Mouse (Mus musculus): Measurements from ENCODE around the gene Disc1. TPM values are rescaled to one million over a fixed set of nuclear protein-coding genes. Genes with fewer than 3 reads are reported as not detected.

The Disc1 gene
- polyA plus RNA-seq, 1 experiment from 2014 or later = 0.82 TPM

DNA sequence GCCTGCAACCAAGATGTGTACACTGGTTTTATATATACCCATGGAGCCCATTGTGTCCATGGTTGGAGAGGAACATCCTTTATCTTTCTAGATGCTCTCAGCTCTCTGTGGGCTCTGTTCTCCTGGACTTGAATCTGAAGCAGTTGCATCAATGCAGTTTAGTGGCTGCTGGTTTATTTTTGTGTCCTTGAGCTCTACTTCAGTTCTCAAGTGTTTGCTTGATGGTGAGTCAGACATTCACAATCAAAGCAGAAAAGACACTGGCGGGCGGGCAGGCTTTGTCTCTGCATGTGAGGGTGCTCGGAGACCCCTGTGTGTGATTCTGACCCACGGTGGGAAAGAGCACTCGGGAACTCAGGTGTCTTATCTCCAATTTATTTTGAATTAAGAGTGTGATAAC is 166.6 kb downstream of the Disc1 start:
- no peaks in the 10 kb centered on the region for H3K9me3 ChIP-seq (ENCODE audit: control insufficient read depth, low read length)
- H3K27me3 ChIP-seq (replicated peaks; ENCODE audit: control insufficient read depth, insufficient read depth, low read length) = no peaks in the 10 kb centered on the region
- no peak for DNase-seq (ENCODE audit: low spot score)
- no peak overlapping the region for H3K9ac ChIP-seq (ENCODE audit: low read depth, low read length)
- H3K36me3 ChIP-seq (ENCODE audit: control insufficient read depth, insufficient read depth, low read length) = no peaks in the 10 kb centered on the region
- WGBS = 82% methylated on average over 5 of the region's 5 CpGs
- no peak for ATAC-seq (replicated peaks; ENCODE audit: low FRiP score)
- H3K27ac ChIP-seq (ENCODE audit: low read depth, low read length) = no peak overlapping the region
- no peak overlapping the region for H3K4me3 ChIP-seq (ENCODE audit: low read depth, low read length)
- H3K4me1 ChIP-seq (replicated peaks; ENCODE audit: control insufficient read depth, insufficient read depth, low read length) = no peaks in the 10 kb centered on the region; the same call in 1 of the 2 replicates
- no peak overlapping the region for H3K4me2 ChIP-seq

DNA sequence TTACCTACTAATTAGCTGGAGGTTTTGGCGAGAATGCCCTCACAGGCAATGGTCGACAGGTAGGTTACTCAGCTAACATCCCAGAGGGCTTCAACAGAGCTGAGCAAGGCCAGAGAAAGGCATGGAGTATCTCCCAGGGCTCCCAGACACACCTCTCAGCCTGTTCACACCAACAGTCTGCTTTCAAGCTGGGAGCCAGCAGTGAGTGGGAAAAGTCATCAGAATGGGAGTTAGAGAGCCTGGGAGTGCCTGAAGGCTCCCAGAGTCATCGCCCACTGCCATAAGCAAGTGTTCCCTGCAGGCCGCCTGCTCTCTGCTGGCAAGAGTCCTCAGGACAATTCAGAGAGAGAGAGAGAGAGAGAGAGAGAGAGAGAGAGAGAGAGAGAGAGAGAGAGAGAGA is 167.1 kb downstream of the Disc1 start:
- no peak overlapping the region for H3K9ac ChIP-seq (ENCODE audit: low read depth, low read length)
- 65% methylated on average over 4 of the region's 4 CpGs for WGBS
- no peak overlapping the region for H3K4me2 ChIP-seq
- DNase-seq (ENCODE audit: low spot score) = no peak
- no peaks in the 10 kb centered on the region; the same call in 1 of the 2 replicates for H3K4me1 ChIP-seq (replicated peaks; ENCODE audit: control insufficient read depth, insufficient read depth, low read length)
- no peak overlapping the region for H3K4me3 ChIP-seq (ENCODE audit: low read depth, low read length)
- H3K27me3 ChIP-seq (replicated peaks; ENCODE audit: control insufficient read depth, insufficient read depth, low read length) = no peaks in the 10 kb centered on the region
- no peak for ATAC-seq (replicated peaks; ENCODE audit: low FRiP score)
- no peak overlapping the region for H3K27ac ChIP-seq (ENCODE audit: low read depth, low read length)
- no peaks in the 10 kb centered on the region for H3K36me3 ChIP-seq (ENCODE audit: control insufficient read depth, insufficient read depth, low read length)
- H3K9me3 ChIP-seq (ENCODE audit: control insufficient read depth, low read length) = no peaks in the 10 kb centered on the region

DNA sequence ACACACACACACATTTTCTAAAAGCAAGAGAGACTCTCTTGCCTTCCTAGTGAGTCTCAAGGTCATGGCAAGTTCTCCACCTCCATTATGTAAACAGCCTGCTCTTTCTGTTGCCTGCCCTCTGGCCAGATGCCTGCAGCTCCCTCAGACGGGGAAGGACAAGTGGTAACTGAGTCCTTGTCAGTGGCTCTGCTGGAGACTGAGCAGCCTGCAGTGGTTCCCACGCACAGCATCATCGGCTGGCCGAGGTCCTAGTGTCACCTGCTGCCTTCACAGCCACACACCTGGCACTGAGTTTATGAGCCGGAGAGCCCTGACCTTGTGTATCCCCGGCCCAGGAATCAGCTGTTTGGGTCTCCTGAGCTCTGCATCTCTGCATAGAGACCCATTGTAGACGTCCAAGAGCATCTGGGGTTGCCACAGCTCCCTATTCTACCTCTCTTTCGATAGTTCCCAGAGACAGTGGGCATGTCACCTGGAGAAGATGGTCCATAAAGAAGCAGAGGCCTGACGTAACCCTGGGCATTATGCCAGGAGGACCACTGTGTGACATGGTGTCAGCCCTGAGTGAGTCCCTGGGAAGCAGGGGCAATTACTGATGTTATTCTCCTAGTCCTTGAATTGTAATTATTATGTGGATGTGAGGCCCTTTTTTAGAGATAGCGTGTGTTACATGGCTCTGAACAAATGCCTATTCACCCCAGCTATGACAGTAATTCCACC is 169.2 kb downstream of the Disc1 start:
- H3K4me1 ChIP-seq (replicated peaks; ENCODE audit: control insufficient read depth, insufficient read depth, low read length) = no peaks in the 10 kb centered on the region; the same call in 1 of the 2 replicates
- H3K4me3 ChIP-seq (ENCODE audit: low read depth, low read length) = no peak overlapping the region
- ATAC-seq (replicated peaks; ENCODE audit: low FRiP score) = no peak
- no peak overlapping the region for H3K9ac ChIP-seq (ENCODE audit: low read depth, low read length)
- H3K9me3 ChIP-seq (ENCODE audit: control insufficient read depth, low read length) = no peaks in the 10 kb centered on the region
- no peak overlapping the region for H3K4me2 ChIP-seq
- no peaks in the 10 kb centered on the region for H3K27me3 ChIP-seq (replicated peaks; ENCODE audit: control insufficient read depth, insufficient read depth, low read length)
- WGBS = 72% methylated on average over 10 of the region's 10 CpGs
- no peak overlapping the region for H3K27ac ChIP-seq (ENCODE audit: low read depth, low read length)
- H3K36me3 ChIP-seq (ENCODE audit: control insufficient read depth, insufficient read depth, low read length) = no peaks in the 10 kb centered on the region
- DNase-seq (ENCODE audit: low spot score) = no peak

DNA sequence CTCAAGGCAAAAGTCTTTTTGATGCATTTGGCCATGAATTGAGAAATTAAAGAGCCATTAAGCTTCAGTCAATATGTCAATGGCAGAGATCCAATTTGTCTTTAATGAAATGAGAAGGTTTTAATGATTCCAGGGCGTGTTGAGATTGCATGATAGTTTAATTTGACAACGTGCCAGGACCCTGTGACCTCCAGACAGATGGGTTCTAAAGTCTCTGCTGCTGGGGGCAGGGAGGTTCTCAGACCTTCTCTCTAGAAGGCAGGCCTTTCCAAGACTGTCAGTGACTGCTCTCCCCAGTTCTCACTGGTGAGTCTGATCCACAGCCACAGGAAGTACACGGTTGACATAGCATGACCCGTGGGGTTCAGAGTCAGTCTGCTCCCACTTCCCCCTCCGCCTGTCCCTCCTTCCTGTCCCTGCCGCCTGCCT is 170.3 kb downstream of the Disc1 start:
- WGBS = 55% methylated on average over 6 of the region's 6 CpGs

DNA sequence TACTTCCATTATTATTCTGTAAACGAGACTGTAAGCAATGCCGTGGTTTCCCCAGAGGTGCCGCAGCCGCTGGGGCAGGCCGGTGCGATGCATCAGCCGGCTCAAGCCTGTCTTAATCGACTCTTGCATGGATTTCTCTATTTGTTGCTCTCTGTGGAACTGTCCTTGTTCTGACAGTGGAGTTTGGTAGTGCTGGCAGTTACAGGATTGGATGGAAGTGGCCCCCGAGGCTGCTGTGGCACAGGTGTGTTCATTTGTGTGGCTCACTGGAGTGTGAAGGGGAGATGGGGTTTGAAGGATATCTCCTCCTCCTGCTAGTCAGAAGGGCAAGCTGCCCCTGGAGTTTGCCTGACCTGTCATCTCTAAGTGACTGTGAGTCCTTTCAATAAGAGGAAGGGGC is 171.3 kb downstream of the Disc1 start:
- 88% methylated on average over 9 of the region's 9 CpGs for WGBS
- H3K4me1 ChIP-seq (replicated peaks; ENCODE audit: control insufficient read depth, insufficient read depth, low read length) = no peaks in the 10 kb centered on the region; the same call in 1 of the 2 replicates

More for the DNA sequence above, 170.3 kb downstream of the Disc1 start:
- Histone ChIP-seq H3K4me3 (ENCODE audit: low read depth, low read length) (no peak overlapping the region), H3K4me1 (replicated peaks; ENCODE audit: control insufficient read depth, insufficient read depth, low read length) (no peaks in the 10 kb centered on the region; the same call in 1 of the 2 replicates), H3K36me3 (ENCODE audit: control insufficient read depth, insufficient read depth, low read length) (no peaks in the 10 kb centered on the region), H3K27ac (ENCODE audit: low read depth, low read length) (no peak overlapping the region), H3K9ac (ENCODE audit: low read depth, low read length) (no peak overlapping the region), H3K27me3 (replicated peaks; ENCODE audit: control insufficient read depth, insufficient read depth, low read length) (no peaks in the 10 kb centered on the region), H3K9me3 (ENCODE audit: control insufficient read depth, low read length) (no peaks in the 10 kb centered on the region), H3K4me2 (no peak overlapping the region)
- no peak for ATAC-seq (replicated peaks; ENCODE audit: low FRiP score)
- no peak for DNase-seq (ENCODE audit: low spot score)

DNA sequence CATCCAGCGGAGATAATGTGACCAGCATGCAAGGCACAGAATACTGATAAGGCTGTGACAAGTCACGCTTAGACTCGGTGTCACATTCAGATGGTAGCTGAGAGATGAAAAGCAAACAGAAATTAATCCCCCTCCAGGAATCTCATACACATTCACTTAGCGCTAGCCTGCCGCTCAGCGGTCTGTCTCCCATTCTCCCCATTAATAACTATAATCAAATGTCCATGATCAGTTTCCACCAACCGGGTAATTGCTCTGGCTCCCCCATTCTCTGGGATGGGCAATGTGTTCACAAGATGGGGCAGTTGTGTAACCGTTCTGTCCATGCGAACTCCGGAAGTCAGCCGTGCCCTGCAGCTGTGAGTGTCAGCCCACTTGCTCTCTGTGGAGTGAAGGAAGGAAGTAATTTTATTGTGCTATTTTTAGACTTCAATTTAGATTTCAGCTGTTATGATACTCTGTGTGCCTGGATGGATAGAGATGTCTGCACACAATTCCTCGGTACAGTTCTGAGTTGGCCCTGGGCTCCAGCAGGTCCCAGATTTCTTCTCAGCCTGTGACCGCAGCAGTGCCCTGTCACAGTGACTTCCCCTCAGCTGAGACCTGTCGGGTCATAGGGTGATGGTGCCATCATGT is 173.1 kb downstream of the Disc1 start:
- Histone ChIP-seq H3K9ac (ENCODE audit: low read depth, low read length) (no peak overlapping the region), H3K4me3 (ENCODE audit: low read depth, low read length) (no peak overlapping the region), H3K36me3 (ENCODE audit: control insufficient read depth, insufficient read depth, low read length) (no peaks in the 10 kb centered on the region), H3K4me1 (replicated peaks; ENCODE audit: control insufficient read depth, insufficient read depth, low read length) (no peaks in the 10 kb centered on the region; the same call in 1 of the 2 replicates), H3K27me3 (replicated peaks; ENCODE audit: control insufficient read depth, insufficient read depth, low read length) (no peaks in the 10 kb centered on the region), H3K9me3 (ENCODE audit: control insufficient read depth, low read length) (no peaks in the 10 kb centered on the region), H3K27ac (ENCODE audit: low read depth, low read length) (no peak overlapping the region), H3K4me2 (no peak overlapping the region)
- DNase-seq (ENCODE audit: low spot score) (no peak), ATAC-seq (replicated peaks; ENCODE audit: low FRiP score) (no peak)
- 65% methylated on average over 14 of the region's 14 CpGs for WGBS

More for the DNA sequence above, 171.3 kb downstream of the Disc1 start:
- H3K27ac ChIP-seq (ENCODE audit: low read depth, low read length) = no peak overlapping the region
- ATAC-seq (replicated peaks; ENCODE audit: low FRiP score) = no peak
- DNase-seq (ENCODE audit: low spot score) = no peak
- no peaks in the 10 kb centered on the region for H3K9me3 ChIP-seq (ENCODE audit: control insufficient read depth, low read length)
- H3K9ac ChIP-seq (ENCODE audit: low read depth, low read length) = no peak overlapping the region
- no peaks in the 10 kb centered on the region for H3K36me3 ChIP-seq (ENCODE audit: control insufficient read depth, insufficient read depth, low read length)
- no peak overlapping the region for H3K4me2 ChIP-seq
- H3K27me3 ChIP-seq (replicated peaks; ENCODE audit: control insufficient read depth, insufficient read depth, low read length) = no peaks in the 10 kb centered on the region
- H3K4me3 ChIP-seq (ENCODE audit: low read depth, low read length) = no peak overlapping the region

DNA sequence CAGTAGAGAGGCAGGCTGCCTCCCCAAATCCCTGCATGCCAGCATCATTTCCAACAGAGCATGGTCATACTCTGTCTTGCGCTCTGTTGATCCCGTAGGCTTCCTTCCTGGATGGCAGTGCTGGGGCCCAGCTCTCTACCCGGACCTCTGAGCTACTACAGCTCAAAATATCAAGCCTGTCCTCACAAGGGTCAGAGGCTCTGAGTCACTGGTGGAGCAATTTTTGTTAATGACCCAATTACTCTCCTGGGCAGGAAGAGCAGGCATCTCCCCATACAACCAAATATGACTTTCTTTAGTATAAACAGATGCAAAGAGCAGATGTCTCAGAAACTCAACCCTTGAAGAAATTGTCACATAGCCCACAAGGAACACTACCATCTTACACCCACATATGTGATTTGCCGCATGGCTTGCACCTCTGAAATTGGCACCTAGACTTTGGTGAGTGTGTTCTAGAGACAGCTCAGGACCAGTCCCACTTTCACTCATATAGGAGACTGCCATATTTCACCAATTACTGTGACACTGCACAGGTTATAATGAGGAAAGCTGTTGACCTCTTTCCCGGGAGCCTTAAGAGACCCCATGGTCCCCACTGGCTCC is 176.6 kb downstream of the Disc1 start:
- H3K9me3 ChIP-seq (ENCODE audit: control insufficient read depth, low read length) = no peaks in the 10 kb centered on the region
- no peak for ATAC-seq (replicated peaks; ENCODE audit: low FRiP score)
- no peak overlapping the region for H3K4me2 ChIP-seq
- no peak overlapping the region for H3K27ac ChIP-seq (ENCODE audit: low read depth, low read length)
- no peak for DNase-seq (ENCODE audit: low spot score)
- H3K36me3 ChIP-seq (ENCODE audit: control insufficient read depth, insufficient read depth, low read length) = no peaks in the 10 kb centered on the region
- no peaks in the 10 kb centered on the region for H3K27me3 ChIP-seq (replicated peaks; ENCODE audit: control insufficient read depth, insufficient read depth, low read length)
- no peaks in the 10 kb centered on the region for H3K4me1 ChIP-seq (replicated peaks; ENCODE audit: control insufficient read depth, insufficient read depth, low read length)
- no peak overlapping the region for H3K4me3 ChIP-seq (ENCODE audit: low read depth, low read length)
- WGBS = 81% methylated on average over 5 of the region's 5 CpGs
- H3K9ac ChIP-seq (ENCODE audit: low read depth, low read length) = no peak overlapping the region

DNA sequence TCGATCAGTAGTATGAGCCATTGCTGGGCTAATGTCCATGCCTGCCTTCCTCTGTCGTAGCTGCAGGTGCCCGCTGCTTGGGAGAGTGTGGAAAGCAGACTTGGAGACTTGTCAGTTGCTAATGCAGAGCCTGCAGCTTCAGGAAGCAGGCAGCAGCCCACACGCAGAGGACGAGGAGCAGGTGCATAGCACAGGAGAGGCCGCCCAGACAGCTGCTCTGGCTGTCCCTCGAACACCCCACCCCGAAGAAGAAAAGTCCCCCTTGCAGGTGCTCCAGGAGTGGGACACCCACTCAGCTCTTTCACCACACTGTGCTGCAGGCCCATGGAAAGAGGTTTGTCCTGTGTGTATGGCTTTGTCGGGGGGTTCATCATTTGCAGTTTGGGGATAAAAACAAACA is 178.7 kb downstream of the Disc1 start:
- ATAC-seq (replicated peaks; ENCODE audit: low FRiP score) (no peak), DNase-seq (ENCODE audit: low spot score) (no peak)
- Histone ChIP-seq H3K27ac (ENCODE audit: low read depth, low read length) (no peak overlapping the region), H3K4me2 (no peak overlapping the region), H3K36me3 (ENCODE audit: control insufficient read depth, insufficient read depth, low read length) (no peaks in the 10 kb centered on the region), H3K9ac (ENCODE audit: low read depth, low read length) (no peak overlapping the region), H3K4me3 (ENCODE audit: low read depth, low read length) (no peak overlapping the region), H3K9me3 (ENCODE audit: control insufficient read depth, low read length) (no peaks in the 10 kb centered on the region), H3K4me1 (replicated peaks; ENCODE audit: control insufficient read depth, insufficient read depth, low read length) (no peaks in the 10 kb centered on the region), H3K27me3 (replicated peaks; ENCODE audit: control insufficient read depth, insufficient read depth, low read length) (no peaks in the 10 kb centered on the region)
- WGBS = 75% methylated on average over 9 of the region's 9 CpGs
